Mouse (Mus musculus) lung, postnatal 0 days (tissue): ENCODE measurements at regions not wholly inside any gene's neighbourhood (a gene's known extent, or its start where the extent isn't known, plus 50 kb on each side); places are given as distances from the start of the nearest gene placed in this dataset.

Experiments used
- CTCF ChIP-seq: IDR thresholded peaks from 2 replicates; pipeline ENCODE4 v1.5.1; 2016; ENCODE audit warnings: antibody characterized with exemption, mild to moderate bottlenecking
- EP300 ChIP-seq: IDR thresholded peaks from 2 replicates; pipeline ENCODE4 v1.6.1; 2016; ENCODE audit warnings: antibody characterized with exemption, mild to moderate bottlenecking, control low read depth

DNA sequence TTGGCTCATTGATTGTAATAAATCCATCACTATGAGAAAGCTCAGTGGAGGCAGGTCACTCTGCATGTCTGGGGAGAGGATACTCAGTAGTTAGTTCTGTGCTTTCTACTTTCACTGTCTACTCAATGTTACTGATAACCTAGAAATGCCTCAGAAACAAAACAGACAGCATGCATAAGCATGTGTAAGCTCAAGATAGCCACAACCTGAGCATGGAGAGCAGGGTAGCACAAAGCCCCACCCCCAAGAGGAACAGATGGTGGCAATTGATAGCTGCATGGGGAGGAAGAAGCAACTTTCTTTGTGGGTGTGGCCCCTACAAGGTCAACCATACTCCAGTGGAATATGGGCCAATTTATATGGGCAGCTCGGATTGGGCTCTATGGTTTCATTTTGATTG lies 711.9 kb downstream of the Pdcd6ip start:
- no peak for TF ChIP-seq CTCF
- TF ChIP-seq EP300, result no peak
